Mouse (Mus musculus) MEL (cell line): Measurements from ENCODE around the gene Prss40. TPM values are rescaled to one million over a fixed set of nuclear protein-coding genes. Genes with fewer than 3 reads are reported as not detected.

Experiments
- polyA plus RNA-seq, 2 experiments: library from polyadenylated mRNA; stranded (reverse) in 1 of 2; unstranded in 1 of 2; fragments of >175 nt in 1 of 2; fragments of >200 nt in 1 of 2; gene quantifications; 2 replicates each; pipeline versions ENCODE4 v1.2.1 to v1.2.4; 2012; ENCODE audit warnings: low replicate concordance in 2 of 2, low read depth in 1 of 2; ENCODE audit not compliant: insufficient read length in 2 of 2, insufficient read depth in 1 of 2, missing spikeins in 1 of 2
- total RNA-seq: library from RNA; depleted of rRNA; stranded (reverse); fragments of 300-350 nt; gene quantifications from 2 replicates; pipeline ENCODE4 v1.2.3, GENCODE M21; 2012; rRNA removed

The Prss40 gene
- total and polyA plus RNA-seq, 3 experiments: not detected

Other genes starting within 250 kb of the Prss40 start
- gene Ccdc115, start 121.3 kb downstream of the Prss40 start, total RNA-seq: 60.9 and 63.4 TPM in 2 replicates
- gene Ccdc115, start 121.3 kb downstream of the Prss40 start, polyA plus RNA-seq: 10 to 100 TPM in 1 of 2 experiments, not detected in 1; 78.7 TPM
- 125 and 137 TPM in 2 replicates for gene Imp4, start 121.1 kb downstream of the Prss40 start, total RNA-seq
- gene Imp4, start 121.1 kb downstream of the Prss40 start, polyA plus RNA-seq: 100 to 1,000 TPM in 1 of 2 experiments, 10 to 100 TPM in 1; 57.8 to 204 TPM
- 58.7 and 73.3 TPM in 2 replicates for gene Ptpn18, start 101.2 kb downstream of the Prss40 start, total RNA-seq
- 10 to 100 TPM in 1 of 2 experiments, not detected in 1; 39.1 TPM for gene Ptpn18, start 101.2 kb downstream of the Prss40 start, polyA plus RNA-seq
- gene Prss39, start 62.5 kb downstream of the Prss40 start, total RNA-seq: not detected in 2 replicates
- under 1 TPM in 1 of 2 experiments, not detected in 1; 0.06 TPM for gene Prss39, start 62.5 kb downstream of the Prss40 start, polyA plus RNA-seq
- gene Cfc1, start 25.3 kb downstream of the Prss40 start, total RNA-seq: not detected in 2 replicates
- gene Cfc1, start 25.3 kb downstream of the Prss40 start, polyA plus RNA-seq: not detected
- not detected in 2 replicates for gene Amer3, start 18.7 kb upstream of the Prss40 start, total RNA-seq
- not detected for gene Amer3, start 18.7 kb upstream of the Prss40 start, polyA plus RNA-seq